Mouse (Mus musculus) frontal cortex, postnatal 25 days (tissue): ENCODE data around the gene Cntn5.

Experiments
- DNase-seq, 2 experiments: peaks; one replicate each; pipeline ENCODE4 v3.0.0; 2022; ENCODE audit warnings: low spot score in 2 of 2

Gene Cntn5

GRCm38 (mm10) chr9:10230973-10231372 lies 673.6 kb downstream of the Cntn5 start:
- no peak for DNase-seq

- no peak for DNase-seq
Measured at GRCm38 (mm10) chr9:10229716-10230115, 674.9 kb downstream of the Cntn5 start.

GRCm38 (mm10) chr9:10226013-10226412 lies 678.6 kb downstream of the Cntn5 start:
- DNase-seq = no peak

- no peak for DNase-seq
Measured at GRCm38 (mm10) chr9:10186063-10186462, 718.5 kb downstream of the Cntn5 start.

GRCm38 (mm10) chr9:10170526-10170925 lies 734.0 kb downstream of the Cntn5 start:
- no peak for DNase-seq

- no peak for DNase-seq
Measured at GRCm38 (mm10) chr9:10121350-10122057, 783.1 kb downstream of the Cntn5 start.

GRCm38 (mm10) chr9:10116581-10116980 lies 788.0 kb downstream of the Cntn5 start:
- DNase-seq = no peak

GRCm38 (mm10) chr9:10109156-10109555 lies 795.4 kb downstream of the Cntn5 start:
- DNase-seq = no peak

GRCm38 (mm10) chr9:10107861-10108260 lies 796.7 kb downstream of the Cntn5 start:
- DNase-seq = no peak

GRCm38 (mm10) chr9:10101812-10102440 lies 802.6 kb downstream of the Cntn5 start:
- DNase-seq = no peak

GRCm38 (mm10) chr9:10076282-10076681 lies 828.3 kb downstream of the Cntn5 start:
- no peak for DNase-seq

GRCm38 (mm10) chr9:10073401-10073800 lies 831.2 kb downstream of the Cntn5 start:
- DNase-seq = no peak

- DNase-seq = no peak
Measured at GRCm38 (mm10) chr9:10072860-10073259, 831.7 kb downstream of the Cntn5 start.

GRCm38 (mm10) chr9:10071271-10071670 lies 833.3 kb downstream of the Cntn5 start:
- DNase-seq = no peak

GRCm38 (mm10) chr9:10044969-10045789 lies 859.4 kb downstream of the Cntn5 start:
- no peak for DNase-seq

- no peak for DNase-seq
Measured at GRCm38 (mm10) chr9:10043001-10043400, 861.6 kb downstream of the Cntn5 start.

- no peak for DNase-seq
Measured at GRCm38 (mm10) chr9:10015129-10015528, 889.4 kb downstream of the Cntn5 start.

- DNase-seq = no peak
Measured at GRCm38 (mm10) chr9:9984028-9984427, 920.5 kb downstream of the Cntn5 start.

- no peak for DNase-seq
Measured at GRCm38 (mm10) chr9:9983220-9983619, 921.4 kb downstream of the Cntn5 start.

GRCm38 (mm10) chr9:9965370-9965769 lies 939.2 kb downstream of the Cntn5 start:
- DNase-seq = no peak

GRCm38 (mm10) chr9:9960610-9961172 lies 943.9 kb downstream of the Cntn5 start:
- no peak for DNase-seq

GRCm38 (mm10) chr9:9949346-9949745 lies 955.2 kb downstream of the Cntn5 start:
- no peak for DNase-seq
